Mouse (Mus musculus): ENCODE data around the gene Uimc1. TPM values are rescaled to one million over a fixed set of nuclear protein-coding genes. Genes with fewer than 3 reads are reported as not detected.

Gene Uimc1
- total RNA-seq, 4 experiments from 2014 or later = 25.2 to 45.6 (median 30.6) TPM

- DNase-seq = no peak
Measured at GRCm38 (mm10) chr13:54992215-54992614, 107.9 kb downstream of the Uimc1 start.

GRCm38 (mm10) chr13:54988181-54988760 lies 111.8 kb downstream of the Uimc1 start:
- no peak for DNase-seq

- no peak for DNase-seq
Measured at GRCm38 (mm10) chr13:54987405-54987804, 112.7 kb downstream of the Uimc1 start.

GRCm38 (mm10) chr13:54983614-54984013 lies 116.5 kb downstream of the Uimc1 start:
- DNase-seq = no peak

GRCm38 (mm10) chr13:54983001-54983400 lies 117.1 kb downstream of the Uimc1 start:
- no peak for DNase-seq

GRCm38 (mm10) chr13:54980957-54981356 lies 119.1 kb downstream of the Uimc1 start:
- DNase-seq = no peak

- no peak for DNase-seq
Measured at GRCm38 (mm10) chr13:54978804-54979203, 121.3 kb downstream of the Uimc1 start.

Other genes with a start within 250 kb of the Uimc1 start
- 10 to 100 TPM in 2 of 4 experiments, 1 to 10 TPM in 2; 7.6 to 14.6 (median 11.4) TPM for gene Unc5a, start 150.9 kb downstream of the Uimc1 start, total RNA-seq (2022)
- 1 to 10 TPM; 1.1 to 4.0 (median 2.6) TPM for gene Hk3, start 78.9 kb downstream of the Uimc1 start, total RNA-seq (2022)
- 10 to 100 TPM; 50.4 to 83.6 (median 73.9) TPM for gene Zfp346, start 5.0 kb upstream of the Uimc1 start, total RNA-seq (2022)
- gene Gm17617, start 33.2 kb upstream of the Uimc1 start, total RNA-seq (2022) = not detected
- gene Fgfr4, start 52.3 kb upstream of the Uimc1 start, total RNA-seq (2022) = 10 to 100 TPM; 19.0 to 63.2 (median 35.3) TPM
- 100 to 1,000 TPM in 2 of 4 experiments, 10 to 100 TPM in 2; 84.9 to 139 (median 113) TPM for gene Nsd1, start 109.5 kb upstream of the Uimc1 start, total RNA-seq (2022)
- gene Prelid1, start 220.2 kb upstream of the Uimc1 start, total RNA-seq (2022) = 100 to 1,000 TPM; 146 to 172 (median 162) TPM
- 100 to 1,000 TPM in 1 of 4 experiments, 10 to 100 TPM in 3; 62.0 to 102 (median 88.6) TPM for gene Rab24, start 221.6 kb upstream of the Uimc1 start, total RNA-seq (2022)
- 1 to 10 TPM in 2 of 4 experiments, under 1 TPM in 2; 0.30 to 1.9 (median 1.1) TPM for gene Mxd3, start 229.5 kb upstream of the Uimc1 start, total RNA-seq (2022)

All from adrenal gland, adult 8-10 months (tissue).